Mouse (Mus musculus) liver, embryonic 16.5 days (tissue): ENCODE data around the gene Ppm1f. TPM values are rescaled to one million over a fixed set of nuclear protein-coding genes. Genes with fewer than 3 reads are reported as not detected.

Source experiments
- ATAC-seq: fragments of 200-750 bp; cut with Nextera tagmentation; 2 replicates; pipeline ENCODE4 v1.8.0; 2017; ENCODE audit warnings: low read depth, mild to moderate bottlenecking, moderate number of reproducible peaks, moderate library complexity
- H3K27ac ChIP-seq: fragments of 300-500 bp; sonication (generic); 2 replicates; pipeline ENCODE4 v1.5.1; 2014; ENCODE audit warnings: mild to moderate bottlenecking, low read length
- H3K27me3 ChIP-seq: fragments of 300-500 bp; sonication (generic); 2 replicates; pipeline ENCODE4 v1.6.1; 2014; ENCODE audit warnings: low read depth, low read length, mixed read lengths; ENCODE audit not compliant: control insufficient read depth, insufficient read depth
- H3K36me3 ChIP-seq: fragments of 300-500 bp; sonication (generic); 2 replicates; pipeline ENCODE4 v1.6.1; 2014; ENCODE audit warnings: mild to moderate bottlenecking; ENCODE audit not compliant: control insufficient read depth, insufficient read depth
- H3K4me1 ChIP-seq: fragments of 300-500 bp; sonication (generic); 2 replicates; pipeline ENCODE4 v1.6.1; 2014; ENCODE audit warnings: low read depth, low read length, mixed read lengths; ENCODE audit not compliant: control insufficient read depth
- H3K4me2 ChIP-seq: fragments of 300-500 bp; sonication (generic); 2 replicates; pipeline ENCODE4 v1.6.1; 2014; ENCODE audit warnings: low read depth, low read length, mixed read lengths
- H3K4me3 ChIP-seq: fragments of 300-500 bp; sonication (generic); 2 replicates; pipeline ENCODE4 v1.5.1; 2014; ENCODE audit warnings: low read depth, mild to moderate bottlenecking, low read length
- H3K9ac ChIP-seq: fragments of 300-500 bp; sonication (generic); 2 replicates; pipeline ENCODE4 v1.6.1; 2014; ENCODE audit warnings: low read depth, low read length
- H3K9me3 ChIP-seq: fragments of 300-500 bp; sonication (generic); replicated peaks from 2 replicates; pipeline ENCODE4 v1.6.1; 2016; ENCODE audit warnings: low read length; ENCODE audit not compliant: control insufficient read depth
- WGBS: fragments of 180-500 bp; shearing (Covaris S2); extraction: QIAGEN DNeasy Blood & Tissue Kit; methylation state at CpG from one replicate; pipeline ENCODE4 v1.1.7; 2014; ENCODE audit not compliant: insufficient replicate concordance; 5-methylcytosine and 5-hydroxymethylcytosine counted together
- polyA plus RNA-seq: library from polyadenylated mRNA; unstranded; fragments of >200 nt; fragmentation: Nextera tagmentation; extraction: Ambion mirVana; gene quantifications from 2 replicates; pipeline ENCODE4 v1.2.1, GENCODE M21; 2015

Ppm1f gene
- polyA plus RNA-seq, 1 experiment from 2014 or later, result 8.1 TPM

DNA sequence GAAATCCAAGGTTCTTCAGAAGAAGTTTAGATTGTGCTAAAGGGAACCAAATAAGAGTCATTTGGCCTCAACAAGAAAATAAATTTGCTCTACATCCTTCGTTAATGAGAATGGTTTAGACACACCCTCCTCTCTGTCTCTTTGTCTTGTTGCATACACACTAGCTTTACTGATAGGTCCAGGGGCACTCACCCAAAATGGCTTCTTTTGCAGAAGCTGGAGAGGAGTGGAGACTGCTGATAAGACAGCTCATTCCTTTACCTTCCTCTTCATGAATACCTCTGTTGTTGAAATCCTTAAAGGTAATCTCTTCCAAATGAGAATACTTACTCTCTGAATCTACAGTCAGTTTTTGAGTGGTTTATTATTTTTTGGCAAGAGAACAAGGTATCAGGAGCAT is 68.9 kb downstream of the Ppm1f start:
- no peak overlapping the region for H3K4me2 ChIP-seq
- H3K9ac ChIP-seq, result no peak overlapping the region
- 17% methylated on average over 1 of the region's 1 CpGs for WGBS
- H3K4me3 ChIP-seq, result no peak overlapping the region
- H3K36me3 ChIP-seq, result no peaks in the 10 kb centered on the region
- no peaks in the 10 kb centered on the region for H3K9me3 ChIP-seq
- H3K27ac ChIP-seq, result no peak overlapping the region
- H3K27me3 ChIP-seq, result no peaks in the 10 kb centered on the region
- peak; percentile 56; the same call in 1 of the 2 replicates for ATAC-seq
- no peaks in the 10 kb centered on the region; the same call in none of the 2 replicates for H3K4me1 ChIP-seq

DNA sequence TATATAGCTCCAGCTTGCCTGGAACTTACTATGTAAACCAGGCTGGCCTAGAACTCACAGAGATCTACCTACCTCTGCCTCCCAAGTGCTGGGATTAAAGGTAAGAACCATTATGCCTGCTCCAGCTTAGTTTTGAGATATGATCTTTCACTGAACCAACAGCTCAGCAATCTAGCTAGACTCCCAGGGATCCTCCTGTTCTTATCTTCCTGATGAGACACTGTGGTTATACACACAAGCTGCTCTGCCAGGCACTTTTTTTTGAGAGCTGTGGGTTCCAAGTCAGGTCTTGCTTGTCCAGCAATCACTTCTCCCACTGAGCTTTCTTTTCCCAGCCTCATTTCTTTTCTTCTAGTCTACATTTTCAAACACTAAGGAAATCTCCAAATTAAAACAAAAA is 70.0 kb downstream of the Ppm1f start:
- Histone ChIP-seq H3K4me3 (no peak overlapping the region), H3K27ac (no peak overlapping the region), H3K36me3 (no peaks in the 10 kb centered on the region), H3K4me1 (no peaks in the 10 kb centered on the region; the same call in none of the 2 replicates), H3K4me2 (no peak overlapping the region), H3K9ac (no peak overlapping the region), H3K27me3 (no peaks in the 10 kb centered on the region), H3K9me3 (no peaks in the 10 kb centered on the region)
- no peak for ATAC-seq

Other genes with a start within 250 kb of the Ppm1f start
- not detected in 2 replicates for gene Olfr19, start 220.1 kb upstream of the Ppm1f start, polyA plus RNA-seq
- gene Spag6l, start 67.0 kb upstream of the Ppm1f start, polyA plus RNA-seq, result not detected in 2 replicates
- 17.5 and 20.5 TPM in 2 replicates for gene Igll1, start 32.5 kb upstream of the Ppm1f start, polyA plus RNA-seq
- gene Top3b, start 25.7 kb upstream of the Ppm1f start, polyA plus RNA-seq, result 19.3 and 22.6 TPM in 2 replicates
- gene Vpreb1, start 25.6 kb upstream of the Ppm1f start, polyA plus RNA-seq, result 12.4 and 15.4 TPM in 2 replicates
- gene Mapk1, start 86.9 kb downstream of the Ppm1f start, polyA plus RNA-seq, result 72.0 and 74.9 TPM in 2 replicates
- 0.68 and 0.93 TPM in 2 replicates for gene Ypel1, start 173.2 kb downstream of the Ppm1f start, polyA plus RNA-seq
- gene Ppil2, start 214.8 kb downstream of the Ppm1f start, polyA plus RNA-seq, result 52.5 and 55.9 TPM in 2 replicates
- gene 2610318N02Rik, start 228.7 kb downstream of the Ppm1f start, polyA plus RNA-seq, result 13.1 and 14.8 TPM in 2 replicates
- 43.3 and 45.5 TPM in 2 replicates for gene Sdf2l1, start 235.9 kb downstream of the Ppm1f start, polyA plus RNA-seq
- 5.3 and 5.6 TPM in 2 replicates for gene Ydjc, start 248.2 kb downstream of the Ppm1f start, polyA plus RNA-seq